Mouse (Mus musculus): ENCODE measurements around the gene Gmpr. TPM values are rescaled to one million over a fixed set of nuclear protein-coding genes. Genes with fewer than 3 reads are reported as not detected.

Gene Gmpr
- total RNA-seq, 2 experiments from 2014 or later: 221 to 255 TPM

DNA sequence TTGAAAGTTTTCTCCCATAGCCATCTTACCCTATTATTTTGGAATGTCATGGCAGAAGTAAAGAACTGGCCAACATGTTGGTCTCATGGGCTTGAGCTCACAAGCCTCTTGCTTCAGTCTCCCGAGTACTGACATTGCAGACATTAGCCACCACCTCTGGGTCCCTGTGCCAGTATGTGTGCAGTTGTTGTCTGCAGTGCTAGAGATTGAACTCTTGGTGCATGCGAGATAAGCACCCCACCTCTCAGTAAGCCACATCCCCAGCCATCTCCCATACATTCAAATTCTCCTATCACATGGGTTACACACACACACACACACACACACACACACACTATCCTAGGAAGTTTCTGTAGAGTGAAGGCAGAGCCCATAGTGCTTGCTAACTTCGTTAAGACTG lies 7.3 kb upstream of the Gmpr start:
- intact Hi-C loops (cut with DNase I): no loop called here
- DNase-seq: no peak

DNA sequence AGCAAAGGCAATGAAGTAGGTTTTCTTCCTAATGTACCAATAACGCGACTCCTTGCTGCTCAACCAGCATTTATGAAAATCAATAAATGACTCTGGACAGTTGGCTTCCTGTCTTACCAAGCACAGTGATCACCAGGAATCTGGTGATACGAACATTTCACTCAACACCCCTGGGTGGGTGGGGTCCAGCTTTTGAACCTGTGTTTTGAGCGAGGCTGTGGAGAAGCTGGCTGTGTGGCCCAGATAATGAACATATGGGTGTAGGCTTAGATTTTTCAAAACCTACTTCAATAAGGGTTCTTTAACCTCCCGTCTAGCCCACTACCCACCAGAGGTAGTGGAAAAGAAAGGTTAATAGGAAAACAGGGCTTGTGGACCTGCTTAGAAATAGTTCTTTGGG lies 4.5 kb upstream of the Gmpr start:
- DNase-seq: no peak
- intact Hi-C loops (cut with DNase I): no loop called here

DNA sequence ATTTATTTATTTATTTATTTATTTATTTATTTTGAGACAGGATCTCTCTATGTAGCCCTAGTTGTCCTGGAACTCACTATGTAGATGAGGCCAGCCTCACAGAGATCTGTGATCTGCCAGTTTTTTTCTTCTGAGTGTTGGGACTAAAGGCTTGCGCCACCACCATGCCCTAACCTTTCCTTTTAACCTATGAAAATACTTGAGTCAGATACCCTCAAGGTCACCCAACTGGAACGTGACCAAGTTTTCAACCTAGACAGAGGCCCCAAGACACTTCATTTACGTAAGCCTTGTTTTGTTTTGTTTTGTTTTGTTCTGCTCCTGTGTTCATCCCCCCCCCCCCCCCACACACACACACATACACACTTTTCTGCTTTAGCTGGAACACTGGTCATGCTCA lies 1.7 kb upstream of the Gmpr start:
- intact Hi-C loops (cut with DNase I): no loop called here

DNA sequence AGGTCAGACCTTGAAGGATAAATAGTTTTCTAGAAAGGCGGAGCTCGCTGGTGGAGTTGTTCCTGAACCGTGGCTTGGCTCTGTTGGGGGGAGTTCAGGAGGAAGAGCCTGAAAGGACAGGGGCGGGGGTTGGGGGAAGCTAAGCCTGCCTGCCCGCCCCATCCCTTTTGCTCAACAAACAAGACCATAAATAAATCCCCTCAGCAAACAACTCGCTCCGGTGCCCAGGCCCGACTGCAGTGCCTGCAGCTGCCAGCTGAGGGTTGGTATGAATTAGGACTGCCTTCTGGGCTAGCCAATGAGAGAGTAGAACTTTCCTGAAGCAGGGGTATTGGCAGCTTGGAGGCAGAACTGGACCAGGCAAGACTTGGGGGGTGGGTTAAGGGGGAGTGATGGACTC lies 1.3 kb downstream of the Gmpr start:
- peak; percentile 82 to 84 for DNase-seq
- intact Hi-C loops (cut with DNase I): no loop called here

More for the DNA sequence above, 1.7 kb upstream of the Gmpr start:
- DNase-seq: no peak

DNA sequence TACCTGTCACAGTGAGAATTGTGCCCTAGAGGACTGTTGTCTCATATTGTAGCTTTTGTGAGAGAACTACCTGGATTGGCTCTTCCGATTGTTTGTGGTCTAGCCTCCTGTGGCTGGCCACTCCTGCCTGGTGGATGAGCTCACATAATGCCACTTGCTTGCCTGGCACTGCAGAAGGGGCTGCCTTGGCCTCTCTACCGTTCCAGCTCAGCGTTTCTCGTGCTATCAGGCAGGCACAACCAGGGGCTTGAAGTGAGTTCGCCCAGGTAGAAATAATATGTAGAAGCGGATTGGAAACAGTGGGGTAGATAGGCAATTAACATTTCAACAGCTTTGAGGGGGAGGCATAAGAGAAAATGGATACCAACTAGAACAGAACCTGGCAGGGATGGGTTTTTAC lies 2.1 kb downstream of the Gmpr start:
- DNase-seq: no peak
- intact Hi-C loops (cut with DNase I): no loop called here

DNA sequence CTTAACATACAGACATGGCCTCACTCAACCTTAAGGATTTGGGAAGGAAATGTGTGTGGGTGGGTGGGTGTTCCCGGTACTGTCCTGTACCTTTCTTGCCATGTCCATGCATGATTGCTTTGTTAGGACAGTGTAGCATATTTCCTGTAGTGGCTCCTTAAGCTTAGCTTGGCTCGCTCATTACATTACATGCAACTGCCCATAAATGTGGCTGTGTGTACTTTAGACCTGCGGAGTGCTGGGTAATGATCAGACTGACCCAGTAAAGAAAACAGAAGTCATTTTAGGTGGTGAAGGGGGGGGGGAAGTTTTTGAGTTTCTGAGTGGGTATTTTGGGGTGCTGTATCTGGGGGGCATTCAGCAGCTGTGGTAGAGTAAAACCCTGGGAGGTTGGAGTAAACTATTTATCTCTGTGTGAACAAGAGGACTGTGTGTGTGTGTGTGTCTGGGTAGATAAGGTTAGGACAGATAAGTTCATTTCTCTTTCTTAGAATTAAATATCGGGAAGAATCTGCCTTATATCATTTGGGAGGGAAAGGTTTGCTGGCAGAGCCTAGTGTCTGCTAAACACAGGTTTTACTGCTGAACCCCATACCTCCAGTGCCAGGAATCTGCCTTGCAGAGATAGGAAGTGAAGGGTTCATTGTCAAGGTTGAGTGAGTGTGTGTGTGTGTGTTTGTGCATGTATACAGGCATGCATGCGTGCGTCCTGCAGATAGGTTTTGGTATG lies 4.6 kb downstream of the Gmpr start:
- no peak for DNase-seq
- intact Hi-C loops (cut with DNase I): no loop called here

DNA sequence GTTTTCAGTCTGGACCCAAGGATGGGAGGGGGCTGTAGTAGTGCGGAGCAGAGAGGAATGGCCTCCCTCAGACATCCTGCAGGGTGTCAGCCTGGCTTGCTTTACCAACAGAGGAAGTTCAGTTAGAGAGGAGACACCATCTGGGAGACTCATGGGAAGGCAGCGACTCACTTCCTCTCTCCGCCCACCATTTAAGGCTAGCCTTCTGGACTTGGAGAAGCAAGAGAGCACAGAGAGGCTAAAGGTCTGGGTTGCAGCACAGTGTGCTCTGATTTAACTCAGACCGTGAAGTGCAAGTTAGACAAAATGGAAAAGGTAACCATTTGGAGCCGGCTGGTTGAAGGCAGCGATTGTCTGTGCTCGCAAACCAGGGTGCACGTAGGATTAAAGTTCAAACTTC lies 5.3 kb downstream of the Gmpr start:
- DNase-seq: peak; percentile 57 to 58
- intact Hi-C loops (cut with DNase I): no loop called here

DNA sequence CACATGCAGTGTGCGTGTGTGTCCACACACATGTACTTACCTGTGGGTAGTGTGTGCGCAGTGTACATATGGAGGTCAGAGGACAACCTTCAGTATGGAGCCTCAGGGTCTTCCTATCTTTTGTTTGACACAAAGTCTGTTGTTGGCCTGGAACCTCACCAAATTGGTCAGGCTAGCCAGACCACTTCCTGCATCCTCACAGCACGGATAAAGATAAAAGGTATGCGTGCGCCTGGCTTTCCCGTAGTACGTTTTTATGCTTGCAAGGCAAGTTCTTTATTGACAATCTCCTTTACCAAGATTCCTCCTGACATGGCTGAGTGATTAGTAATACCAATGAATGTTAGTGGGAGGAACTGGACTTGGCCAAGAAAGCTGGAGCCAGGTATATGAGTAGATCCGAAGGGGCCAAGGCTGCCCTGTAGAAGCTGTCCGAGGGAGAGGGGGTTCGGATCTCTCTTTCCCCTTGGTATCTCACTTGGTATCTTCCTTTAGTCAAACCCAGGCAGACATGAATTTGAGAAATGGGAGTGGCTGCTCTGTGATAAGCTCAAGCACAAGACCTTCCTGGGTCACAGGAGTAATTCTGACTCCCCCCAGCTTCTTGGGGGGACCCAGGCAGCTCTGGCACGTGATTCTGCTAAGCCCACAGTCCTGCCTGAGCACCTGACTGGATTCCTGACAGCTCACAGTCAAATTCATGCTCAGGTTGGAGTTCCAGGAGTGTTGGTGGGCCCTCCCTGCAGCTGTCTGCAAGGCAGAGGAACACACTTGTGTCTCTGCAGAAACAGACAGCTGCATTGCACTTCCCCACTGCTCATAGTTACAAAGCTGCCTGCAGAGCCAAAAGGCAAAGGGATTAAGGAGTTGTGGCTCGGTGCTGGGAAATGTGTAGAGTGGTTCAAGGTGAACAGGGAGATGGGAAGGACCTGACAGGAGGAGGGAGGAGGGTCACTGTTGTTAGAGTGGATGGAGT lies 6.1 kb downstream of the Gmpr start:
- no peak for DNase-seq
- intact Hi-C loops (cut with DNase I): no loop called here

DNA sequence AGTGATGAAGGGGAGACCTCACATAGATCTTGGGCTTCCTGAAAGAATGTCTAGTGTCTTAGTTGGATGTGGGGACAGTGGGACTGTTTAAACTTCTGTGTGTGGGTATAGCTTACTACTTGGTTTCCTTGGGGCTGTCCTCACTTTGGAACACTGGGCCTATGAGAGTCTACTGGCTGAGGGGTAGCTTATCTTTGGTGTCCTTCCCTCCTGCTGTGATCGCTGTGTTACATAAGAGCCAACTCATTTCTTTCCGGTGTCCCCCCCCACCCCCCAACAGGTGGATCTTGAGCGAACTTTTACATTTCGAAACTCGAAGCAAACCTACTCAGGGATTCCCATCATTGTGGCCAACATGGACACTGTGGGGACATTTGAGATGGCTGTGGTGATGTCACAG lies 6.9 kb downstream of the Gmpr start:
- intact Hi-C loops (cut with DNase I): no loop called here
- no peak for DNase-seq

DNA sequence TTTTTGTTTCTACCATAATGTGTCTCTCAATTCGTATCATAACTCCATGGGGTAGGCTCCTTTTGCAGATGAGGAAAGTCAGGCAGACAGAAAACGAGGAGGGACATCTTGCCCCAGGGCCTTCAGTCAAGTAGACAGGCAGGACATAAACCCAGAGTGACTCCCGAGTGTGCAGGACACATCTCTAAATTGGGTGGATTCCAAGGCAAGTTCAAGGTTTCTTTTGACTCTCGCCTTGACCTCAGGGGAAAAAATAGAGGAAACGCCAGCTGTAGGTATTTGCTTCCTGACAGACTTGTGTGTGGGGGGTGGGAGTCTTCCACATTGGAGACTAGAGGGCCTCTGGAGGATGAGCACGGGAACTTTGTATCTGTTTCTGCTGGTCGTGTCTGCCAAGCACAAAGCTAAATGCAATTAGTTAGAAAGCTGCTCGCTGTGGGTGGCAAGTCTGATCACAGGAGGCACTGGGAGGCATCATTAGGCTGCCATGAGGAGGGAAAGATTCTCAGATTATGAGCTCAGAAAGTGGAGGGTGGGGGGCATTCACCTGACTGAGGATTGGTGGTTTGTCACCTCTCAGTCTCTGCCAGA lies 7.7 kb downstream of the Gmpr start:
- no peak for DNase-seq

DNA sequence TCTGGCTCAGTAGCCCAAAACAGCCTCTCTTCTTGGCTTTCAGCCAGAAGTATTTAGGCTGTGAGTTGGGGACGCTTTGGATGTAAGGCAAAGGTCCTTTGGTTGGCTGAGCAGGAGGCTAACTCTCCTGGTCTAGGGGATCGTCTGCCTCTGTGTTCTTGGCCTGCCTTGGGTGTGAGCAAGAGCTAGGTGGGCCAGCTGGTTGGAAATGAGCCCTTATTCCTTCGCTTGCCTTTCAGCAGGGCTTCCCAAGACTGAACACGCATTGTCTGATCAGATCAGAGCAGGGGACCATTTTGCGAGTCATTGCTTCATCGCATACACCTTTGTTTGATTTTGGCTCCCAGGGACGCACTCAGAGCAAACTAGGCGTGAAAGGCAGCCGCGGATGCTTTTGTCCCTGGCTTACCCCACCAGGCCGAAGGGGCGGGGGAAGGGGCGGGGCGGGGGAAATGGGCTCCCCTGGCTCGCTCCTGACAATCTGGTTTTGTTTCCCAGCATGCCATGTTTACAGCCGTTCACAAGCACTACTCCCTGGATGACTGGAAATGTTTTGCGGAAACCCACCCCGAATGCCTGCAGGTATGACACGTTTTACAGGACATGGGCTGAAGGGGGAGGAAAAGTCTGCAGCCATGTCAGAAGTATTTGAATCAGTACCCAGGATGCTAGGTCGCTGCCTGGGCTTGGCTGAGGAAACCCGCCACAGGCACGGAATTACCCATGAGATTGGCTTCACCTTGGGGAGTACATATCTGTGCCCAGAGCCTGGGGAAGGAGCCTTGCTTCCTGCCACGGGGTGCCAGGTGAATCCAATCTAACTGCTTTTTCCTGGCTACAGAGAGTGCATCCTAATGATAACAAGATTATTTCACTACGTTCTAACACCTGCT lies 9.5 kb downstream of the Gmpr start:
- peak in 1 of 2 experiments; percentile 70 for DNase-seq
- intact Hi-C loops (cut with DNase I): no loop called here

More for the DNA sequence above, 7.7 kb downstream of the Gmpr start:
- intact Hi-C loops (cut with DNase I): no loop called here

DNA sequence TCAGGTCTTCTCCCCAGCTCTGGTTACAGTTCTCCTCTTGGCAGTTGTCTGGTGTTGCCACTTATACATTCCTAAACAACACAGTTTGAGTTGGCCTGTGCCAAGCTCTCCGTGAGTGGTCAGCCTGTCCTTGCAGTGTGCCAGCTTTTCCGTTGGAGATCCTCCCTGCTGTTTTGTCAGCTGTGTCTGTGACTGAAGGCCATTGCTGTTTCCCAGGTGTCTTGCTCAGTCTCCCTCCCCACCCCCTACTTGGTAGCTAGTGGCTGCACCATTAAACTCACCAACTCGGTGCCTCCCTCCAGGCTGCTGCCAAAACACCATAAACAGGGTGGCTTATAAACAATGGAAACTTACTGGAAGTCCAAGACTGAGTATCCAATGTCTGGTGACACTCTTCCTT lies 17.1 kb downstream of the Gmpr start:
- intact Hi-C loops (cut with DNase I): no loop called here
- DNase-seq: peak; percentile 65 to 80

DNA sequence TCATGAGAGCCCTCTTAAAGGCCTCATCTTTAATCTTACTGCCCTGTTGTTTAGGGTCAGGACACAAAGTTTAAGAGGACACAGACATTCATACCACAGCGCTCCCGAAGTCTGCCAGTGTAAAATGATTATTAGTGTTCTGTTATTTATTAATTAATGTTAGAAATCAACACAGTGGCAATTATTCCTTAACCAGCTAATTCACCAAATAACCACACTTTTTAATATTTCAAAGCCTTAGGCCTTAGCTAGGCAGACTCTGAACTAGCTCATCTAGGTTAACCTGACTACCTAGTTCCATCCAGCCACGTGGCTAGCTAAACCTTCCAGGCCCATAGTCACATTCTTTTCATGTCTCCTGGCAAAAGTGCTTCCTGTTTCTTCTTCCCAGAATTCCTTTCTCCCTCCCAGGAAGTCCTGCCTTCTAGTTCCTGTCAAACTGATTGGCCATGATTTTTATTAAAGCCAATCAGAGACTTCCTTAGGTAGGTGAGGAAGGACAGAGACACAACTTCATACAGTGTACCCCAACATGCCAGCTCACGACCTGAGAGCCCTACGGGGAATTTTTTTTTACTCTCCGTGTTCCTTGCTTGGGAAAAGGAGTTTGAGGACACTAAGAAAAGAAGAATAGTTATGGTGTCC lies 17.7 kb downstream of the Gmpr start:
- intact Hi-C loops (cut with DNase I): no loop called here
- DNase-seq: no peak

DNA sequence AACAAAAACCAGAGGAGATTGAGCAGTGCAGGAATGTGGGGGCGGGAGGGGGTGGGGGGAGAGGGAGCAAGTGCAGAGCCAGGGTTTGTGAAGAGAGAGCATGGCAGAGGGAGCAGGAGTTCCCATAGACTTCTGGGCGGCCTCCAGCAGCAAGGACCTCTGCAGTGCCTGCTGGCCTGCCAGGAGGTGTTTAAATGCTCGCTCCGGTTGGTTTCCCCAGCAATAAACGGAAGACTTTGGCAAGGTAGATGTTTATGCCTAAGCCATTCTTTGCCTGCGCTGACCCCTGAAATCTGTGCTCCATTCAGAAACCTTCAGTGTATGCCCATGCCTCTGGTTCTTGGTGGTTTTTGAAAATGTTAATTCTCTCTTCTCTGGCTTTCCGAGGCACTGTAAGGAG lies 19.0 kb downstream of the Gmpr start:
- DNase-seq: no peak
- intact Hi-C loops (cut with DNase I): no loop called here

DNA sequence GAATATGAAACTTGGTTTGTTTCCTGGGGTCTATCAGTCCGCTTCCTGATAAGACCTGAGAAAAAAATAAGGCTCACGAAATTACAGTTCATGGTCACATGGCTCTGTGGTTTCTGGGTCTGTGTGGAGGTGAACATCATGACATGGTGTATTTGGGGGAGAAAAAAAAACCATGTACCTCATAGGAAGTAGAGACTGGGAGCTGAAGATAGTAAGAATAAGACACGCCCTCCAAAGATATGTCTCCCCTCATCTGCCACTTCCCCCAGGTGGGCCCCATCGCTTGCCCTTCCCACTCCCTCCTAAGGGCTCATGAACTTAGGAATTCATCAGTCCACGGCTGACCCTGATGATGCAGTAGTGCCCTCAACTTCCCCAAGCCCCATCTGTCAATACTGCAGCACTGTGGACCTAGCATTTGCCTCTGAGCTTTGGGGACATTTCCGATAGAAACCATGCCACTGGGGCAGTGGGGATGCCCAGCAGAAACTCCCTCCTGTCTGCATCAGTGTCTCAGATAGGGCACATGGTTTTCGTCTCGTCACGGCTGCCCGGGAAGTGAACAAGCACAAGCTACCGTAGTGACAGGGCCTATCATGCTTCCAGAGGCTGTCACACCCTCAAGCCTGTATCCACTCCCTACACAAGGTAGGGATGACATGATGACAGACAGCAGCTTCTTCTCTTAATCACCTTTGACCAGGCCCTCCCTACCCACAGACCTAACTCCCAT lies 20.2 kb downstream of the Gmpr start:
- intact Hi-C loops (cut with DNase I): no loop called here

DNA sequence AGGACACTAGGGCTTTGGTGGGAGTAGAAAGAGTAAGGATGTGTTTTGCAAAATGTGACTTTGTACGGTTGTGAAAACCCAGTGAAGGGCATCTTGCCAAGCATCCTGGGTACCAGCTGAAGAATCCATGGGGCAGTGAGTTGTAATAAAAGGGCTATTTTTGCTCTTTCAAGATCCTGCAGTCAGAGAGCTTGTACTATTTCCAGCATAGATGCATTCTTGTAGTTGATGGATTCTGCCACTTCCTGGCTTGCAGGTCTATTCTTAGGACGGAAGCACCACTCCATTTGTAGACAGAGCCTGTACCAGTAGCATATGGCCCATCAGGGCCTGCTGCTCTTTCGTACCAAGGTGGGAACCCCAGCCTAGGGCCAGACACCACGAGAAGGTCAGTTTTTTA lies 21.5 kb downstream of the Gmpr start:
- DNase-seq: no peak
- intact Hi-C loops (cut with DNase I): no loop called here

More for the DNA sequence above, 20.2 kb downstream of the Gmpr start:
- DNase-seq: no peak

DNA sequence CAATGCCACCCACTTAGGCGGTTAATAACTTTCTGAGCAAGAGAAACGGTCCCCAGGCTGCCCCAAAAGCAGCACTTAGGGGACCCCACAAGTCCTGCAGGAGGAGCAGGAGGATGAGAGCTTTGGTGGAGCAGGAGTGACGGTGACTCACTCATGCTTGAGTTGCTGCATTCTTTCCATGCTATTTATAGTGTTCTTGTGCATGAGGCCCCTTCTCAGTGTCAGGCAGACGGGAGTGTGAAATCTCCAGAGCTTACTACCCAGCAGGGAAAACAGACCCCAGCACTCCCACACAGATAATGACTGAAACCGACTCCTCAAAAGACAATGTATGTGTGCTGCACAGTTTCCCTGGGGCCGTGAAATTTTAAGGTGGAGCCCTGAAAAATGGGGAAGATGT lies 23.5 kb downstream of the Gmpr start:
- DNase-seq: peak; percentile 60 to 61
- intact Hi-C loops (cut with DNase I): loop anchor here (10.0 kb wide), 1 partner anchor 444 kb away; no protein-coding TSS in a partner anchor

DNA sequence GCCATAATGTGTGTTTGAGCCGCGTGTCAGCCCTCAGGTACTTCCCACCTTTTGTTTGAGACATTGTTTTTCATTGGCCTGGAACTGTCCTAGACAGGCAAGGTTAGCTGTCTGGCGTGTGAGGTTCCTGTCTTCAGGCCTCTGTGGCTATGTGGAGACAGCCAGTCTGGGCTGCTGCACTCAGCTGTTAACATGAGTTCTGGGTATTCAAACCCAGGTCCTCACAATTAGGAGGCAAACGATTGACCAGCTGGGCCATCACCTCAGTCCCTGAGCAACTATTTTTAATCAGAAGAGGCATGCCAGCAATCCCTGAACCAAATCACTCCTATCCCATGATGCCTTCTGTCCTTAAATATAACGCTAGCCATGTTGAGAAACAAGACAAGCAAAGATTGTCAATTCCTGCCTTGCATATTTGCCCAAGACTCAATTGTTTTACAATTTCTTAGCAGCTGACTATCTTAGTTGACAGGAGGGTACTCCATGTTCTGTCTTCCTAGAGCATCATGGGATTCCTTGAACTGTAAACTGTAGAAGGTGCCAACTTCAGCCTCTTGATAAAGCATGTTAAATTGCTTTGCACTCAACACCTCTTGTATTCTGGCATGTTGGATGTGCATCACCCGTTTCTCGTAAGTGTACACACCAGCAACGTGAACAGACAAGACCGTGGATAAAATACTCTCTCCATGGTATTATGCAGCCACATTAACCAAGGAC lies 28.6 kb downstream of the Gmpr start:
- intact Hi-C loops (cut with DNase I): loop anchor here (5.0 to 10.0 kb wide), 2 partner anchors 439 to 721 kb away; no protein-coding TSS in a partner anchor
- peak; percentile 46 to 49 for DNase-seq
